Mouse (Mus musculus): ENCODE measurements around the gene Neil1. TPM values are rescaled to one million over a fixed set of nuclear protein-coding genes. Genes with fewer than 3 reads are reported as not detected.

The Neil1 gene
- 10 to 100 TPM; 45.6 to 58.4 TPM for total RNA-seq (2023)

DNA sequence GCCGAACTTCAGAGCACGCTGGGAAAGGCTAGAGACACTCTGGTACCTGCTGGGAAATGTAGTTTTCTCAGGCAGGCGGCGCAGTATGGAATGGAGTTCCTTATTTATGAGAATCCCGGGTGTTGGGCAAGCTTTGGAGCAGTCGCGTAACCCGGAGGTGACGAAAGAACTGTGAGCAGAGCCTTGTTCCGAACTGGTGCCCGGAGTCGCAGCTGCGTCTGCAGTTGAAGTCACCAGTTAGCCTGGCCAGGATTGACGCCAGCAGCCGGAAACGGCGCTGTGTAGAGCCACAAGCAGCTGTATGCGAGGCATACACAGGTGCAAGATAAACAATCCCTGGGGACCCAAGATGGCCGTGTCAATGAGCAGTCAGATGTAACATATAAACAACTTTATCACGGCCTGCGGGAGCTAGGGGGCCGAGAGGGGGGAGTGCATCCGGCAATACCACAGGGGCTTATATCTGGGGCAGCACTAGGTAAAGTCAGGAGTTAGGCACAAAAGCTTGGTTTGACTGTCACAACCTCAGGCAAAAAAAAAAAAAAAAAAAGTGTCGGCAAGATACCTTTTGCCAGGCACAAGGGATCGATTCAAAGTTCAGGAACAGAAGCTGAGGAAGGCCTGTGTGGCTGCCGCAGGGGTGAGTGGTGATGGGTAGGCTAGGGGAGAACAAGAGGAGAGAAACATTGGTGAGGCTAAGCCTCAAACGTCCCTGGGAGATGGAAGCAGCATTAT, at the start of gene Neil1:
Gene Neil1, minus strand, starts transcription at position 162 of the 735 bp plus-strand sequence.

DNA sequence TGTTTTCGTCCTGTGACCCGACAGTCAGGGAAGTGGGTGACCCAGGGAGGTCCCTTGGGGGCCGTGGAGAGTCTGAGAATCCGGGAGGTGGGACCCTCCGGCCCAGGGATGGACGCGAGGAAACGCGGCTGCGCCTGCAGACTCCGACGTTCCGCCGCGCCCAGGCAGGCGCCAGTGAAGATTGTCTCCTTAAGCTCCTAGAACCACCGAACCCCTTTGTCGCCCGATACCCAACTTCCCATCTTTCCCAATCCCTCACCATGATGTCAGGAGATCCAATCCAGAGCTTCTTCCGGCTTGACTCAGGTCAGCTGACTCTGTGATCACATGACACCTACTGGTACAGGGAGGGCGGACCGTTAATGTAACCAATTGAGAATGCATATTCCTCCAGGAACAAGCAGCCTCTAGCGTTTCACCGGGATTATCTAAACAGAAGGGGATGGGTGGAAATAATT, 9.9 kb upstream of the Neil1 start, which contains the start of gene Commd4:
Gene Commd4, minus strand, starts transcription at position 319 of the 458 bp plus-strand sequence.

DNA sequence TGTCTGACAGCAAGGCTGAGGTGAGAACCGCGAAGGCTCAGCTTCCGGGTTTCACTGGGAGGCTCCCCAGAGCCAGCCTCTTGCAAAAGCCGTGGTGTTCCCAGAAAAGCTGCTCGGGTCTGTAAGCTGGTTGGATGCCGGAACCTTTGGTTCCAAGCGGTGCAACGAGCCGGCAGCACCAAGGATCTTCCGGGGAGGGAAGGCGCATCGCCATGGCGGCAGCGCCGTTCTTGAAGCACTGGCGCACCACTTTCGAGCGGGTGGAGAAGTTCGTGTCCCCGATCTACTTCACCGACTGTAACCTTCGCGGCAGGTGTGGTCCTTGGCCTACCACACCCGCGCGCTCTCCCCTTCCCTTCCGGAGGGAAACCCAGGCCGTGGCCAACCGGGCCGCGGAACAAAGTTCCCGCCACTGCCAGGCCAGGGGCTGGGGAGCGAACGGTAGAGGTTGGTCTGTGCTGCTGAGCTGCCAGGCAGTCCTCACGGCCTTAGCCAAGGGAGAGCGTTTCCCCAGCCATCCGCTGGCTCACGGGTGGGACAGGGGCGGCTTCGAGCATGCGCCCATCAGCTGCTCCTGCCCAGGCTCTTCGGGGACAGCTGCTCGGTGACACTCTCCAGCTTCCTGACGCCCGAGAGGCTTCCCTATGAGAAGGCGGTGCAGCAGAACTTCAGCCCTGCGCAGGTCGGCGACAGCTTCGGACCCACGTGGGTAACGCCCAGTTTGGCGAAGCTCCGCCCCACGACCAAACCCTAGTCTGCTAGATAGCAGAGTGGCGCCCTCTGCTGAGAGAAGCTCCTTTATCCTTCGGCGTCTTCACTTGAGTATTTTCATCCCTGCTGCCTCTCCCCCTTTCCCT, 17.3 kb downstream of the Neil1 start, which contains the start of gene Man2c1:
Gene Man2c1, plus strand, starts transcription at position 114 of the 857 bp plus-strand sequence.

Other genes with a start within 250 kb of the Neil1 start
- gene Snx33, start 219.9 kb downstream of the Neil1 start, total RNA-seq (2023), result 10 to 100 TPM; 12.8 to 14.1 TPM
- 10 to 100 TPM; 73.8 to 76.2 TPM for gene Imp3, start 210.8 kb downstream of the Neil1 start, total RNA-seq (2023)
- 10 to 100 TPM in 1 of 2 experiments, 1 to 10 TPM in 1; 9.5 to 12.5 TPM for gene Snupn, start 197.4 kb downstream of the Neil1 start, total RNA-seq (2023)
- gene Ptpn9, start 153.4 kb downstream of the Neil1 start, total RNA-seq (2023), result 10 to 100 TPM; 15.1 to 16.6 TPM
- 100 to 1,000 TPM; 145 to 149 TPM for gene Sin3a, start 76.3 kb downstream of the Neil1 start, total RNA-seq (2023)
- 100 to 1,000 TPM; 112 to 135 TPM for gene Man2c1, start 17.6 kb downstream of the Neil1 start, total RNA-seq (2023)
- 100 to 1,000 TPM; 120 to 122 TPM for gene Commd4, start 10.0 kb upstream of the Neil1 start, total RNA-seq (2023)
- not detected for gene Trcg1, start 88.3 kb upstream of the Neil1 start, total RNA-seq (2023)
- gene 1700017B05Rik, start 114.3 kb upstream of the Neil1 start, total RNA-seq (2023), result 100 to 1,000 TPM; 158 to 164 TPM